Mouse (Mus musculus) testis, adult 2 months (tissue): ENCODE measurements around the gene Pex14.

Source experiments
- CTCF ChIP-seq: fragments of 200-500 bp; IDR thresholded peaks from 2 replicates; pipeline ENCODE4 v1.5.1; 2012; ENCODE audit warnings: low read depth, mild to moderate bottlenecking, inconsistent platforms, low read length, moderate library complexity; ENCODE audit not compliant: control insufficient read depth, insufficient read depth, insufficient replicate concordance
- POLR2A ChIP-seq: fragments of 200-500 bp; IDR thresholded peaks from 2 replicates; pipeline ENCODE4 v1.6.1; 2012; ENCODE audit warnings: low read depth, mild to moderate bottlenecking, inconsistent platforms, low read length, moderate library complexity; ENCODE audit not compliant: control insufficient read depth

DNA sequence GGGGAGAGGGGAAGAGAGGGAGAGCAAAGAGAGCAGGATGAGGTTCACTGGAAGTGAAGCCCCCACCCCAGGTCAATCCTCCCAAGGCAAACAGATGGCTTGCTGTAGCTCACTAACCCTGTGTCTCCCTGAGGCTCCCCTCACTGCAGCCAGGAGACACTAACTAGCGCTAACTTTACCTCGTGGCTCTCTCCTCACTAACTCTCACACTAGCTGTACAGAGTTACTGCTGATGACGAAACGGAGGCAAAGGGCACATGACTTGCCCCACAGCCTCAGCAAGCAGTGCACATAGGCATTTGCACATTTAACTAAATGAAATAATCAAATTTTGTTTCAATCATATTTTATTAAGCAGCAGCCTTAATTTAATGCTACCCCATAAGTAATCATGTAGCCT is 21.4 kb downstream of the Pex14 start:
- TF ChIP-seq POLR2A (no peak), CTCF (no peak)
